Mouse (Mus musculus): Measurements from ENCODE around the gene Fitm1. TPM values are rescaled to one million over a fixed set of nuclear protein-coding genes. Genes with fewer than 3 reads are reported as not detected.

The Fitm1 gene
- total and polyA plus RNA-seq, 3 experiments = not detected

DNA sequence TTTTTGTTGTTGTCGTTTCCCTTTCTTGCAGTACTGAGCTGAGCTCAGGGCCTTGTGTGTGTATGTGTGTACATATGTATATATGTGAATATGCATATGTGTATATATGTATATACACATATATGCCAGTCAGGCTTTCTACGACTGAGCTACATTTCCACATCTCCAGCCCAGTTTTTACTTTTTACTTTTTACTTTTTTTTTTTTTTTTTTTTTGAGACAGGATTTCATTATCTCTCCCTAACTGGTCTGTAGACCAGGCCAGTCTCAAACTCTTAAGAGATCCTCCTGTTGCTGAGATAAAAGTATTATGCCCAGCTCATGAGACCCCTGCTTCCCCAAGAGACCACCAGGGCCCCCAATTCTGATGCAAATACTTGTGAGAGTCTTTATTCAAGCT lies 41.4 kb downstream of the Fitm1 start:
- H3K4me2 ChIP-seq (ENCODE audit: insufficient read depth, low read depth, poor library complexity, severe bottlenecking) = no peak overlapping the region
- no peak overlapping the region for H3K27ac ChIP-seq (ENCODE audit: insufficient read depth, low read depth)
- H3K27me3 ChIP-seq (replicated peaks) = no peaks in the 10 kb centered on the region
- no peaks in the 10 kb centered on the region for H3K36me3 ChIP-seq (replicated peaks in 1 of 2; ENCODE audit: control insufficient read depth in 1 of 2, insufficient read depth in 1 of 2, low read length in 1 of 2)
- no peaks in the 10 kb centered on the region for H3K79me2 ChIP-seq (replicated peaks; ENCODE audit: control insufficient read depth, extremely low read depth, insufficient read depth, poor library complexity, severe bottlenecking)
- no peak for DNase-seq (ENCODE audit: extremely low read depth)
- H3K4me1 ChIP-seq (ENCODE audit: control insufficient read depth in 1 of 2, insufficient read depth in 2 of 2) = no peaks in the 10 kb centered on the region
- no peaks in the 10 kb centered on the region for H3K9me3 ChIP-seq (replicated peaks; ENCODE audit: low read length)
- in situ Hi-C loops (cut with MboI; ENCODE audit: low pct_ligation_motif_present, low pct_unique_long_range_greater_than_20kb, low sequenced_read_pairs) (no loop called here), dilution Hi-C loops (cut with MboI; ENCODE audit: extremely low pct_ligation_motif_present, extremely low pct_unique_long_range_greater_than_20kb, low sequenced_read_pairs) (no loop called here)
- no peak overlapping the region for H3K9ac ChIP-seq (ENCODE audit: insufficient read depth, low read depth)
- no peak for TF ChIP-seq JUND (conservative IDR thresholded peaks at IDR 0.05; ENCODE audit: low read depth, low read length)
- no peak for TF ChIP-seq SIN3A (IDR thresholded peaks at IDR 0.05; ENCODE audit: low read length)
- TF ChIP-seq HCFC1 (IDR thresholded peaks at IDR 0.05; ENCODE audit: low read depth, low read length) = no peak
- no peak for TF ChIP-seq ELF1 (IDR thresholded peaks at IDR 0.05; ENCODE audit: low read depth, low read length)
- no peak for TF ChIP-seq E2F4 (IDR thresholded peaks at IDR 0.05; ENCODE audit: insufficient replicate concordance, low read depth, low read length)
- TF ChIP-seq JUN (IDR thresholded peaks at IDR 0.05; ENCODE audit: insufficient read depth, low read depth, low read length) = no peak
- TF ChIP-seq MEF2A (IDR thresholded peaks at IDR 0.05; ENCODE audit: borderline replicate concordance, low read depth, low read length) = no peak
- TF ChIP-seq POLR2AphosphoS2 (IDR thresholded peaks at IDR 0.05; ENCODE audit: low read depth, low read length) = no peak
- TF ChIP-seq NELFE (IDR thresholded peaks at IDR 0.05; ENCODE audit: low read depth, low read length) = no peak
- TF ChIP-seq KAT2A (IDR thresholded peaks at IDR 0.05; ENCODE audit: insufficient replicate concordance, low read length) = no peak
- no peak for TF ChIP-seq ZKSCAN1 (IDR thresholded peaks at IDR 0.05; ENCODE audit: borderline replicate concordance, low read depth, low read length)
- no peak for TF ChIP-seq ZNF384 (IDR thresholded peaks at IDR 0.05; ENCODE audit: low read depth, low read length)
- no peak for TF ChIP-seq ZC3H11A (IDR thresholded peaks at IDR 0.05; ENCODE audit: low read depth, low read length)
- TF ChIP-seq RAD21 (IDR thresholded peaks at IDR 0.05; ENCODE audit: low read depth, low read length) = no peak
- TF ChIP-seq MAFK (IDR thresholded peaks at IDR 0.05; ENCODE audit: insufficient replicate concordance, low read length) = no peak
- TF ChIP-seq CTCF (conservative IDR thresholded peaks at IDR 0.05 in 1 of 2, IDR thresholded peaks at IDR 0.05 in 1 of 2; ENCODE audit: low read depth in 2 of 2, low read length in 2 of 2) = no peak
- no peak for TF ChIP-seq ETS1 (conservative IDR thresholded peaks at IDR 0.05; ENCODE audit: low read depth, low read length)
- H3K4me3 ChIP-seq (replicated peaks in 1 of 3; ENCODE audit: low read depth in 2 of 3, low read length in 2 of 3, poor library complexity in 1 of 3) = no peak overlapping the region

DNA sequence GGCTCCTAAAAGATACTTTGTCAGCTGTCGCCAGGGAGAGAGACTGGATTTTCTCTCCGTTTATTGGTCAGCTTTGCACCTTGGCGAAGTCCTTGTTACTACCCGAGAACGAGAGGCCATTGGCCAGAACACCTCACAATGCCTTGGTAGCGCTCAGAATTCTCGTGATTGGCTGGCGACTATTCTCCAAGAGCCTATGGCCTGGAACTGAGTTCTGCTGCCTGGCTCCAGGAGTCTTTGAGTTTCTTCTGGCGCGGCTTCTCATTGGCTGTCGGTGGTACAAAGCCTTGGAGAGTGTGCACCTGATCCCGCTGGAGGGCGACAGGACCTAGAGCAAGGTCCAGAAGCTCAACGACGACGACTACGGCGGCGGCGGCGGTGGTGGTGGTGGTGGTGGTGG lies 42.4 kb downstream of the Fitm1 start, which contains the start of gene Rec8:
Gene Rec8, plus strand, starts transcription at position 216 of the 400 bp plus-strand sequence.
- dilution Hi-C loops (cut with MboI; ENCODE audit: extremely low pct_ligation_motif_present, extremely low pct_unique_long_range_greater_than_20kb, low sequenced_read_pairs) (no loop called here), in situ Hi-C loops (cut with MboI; ENCODE audit: low pct_ligation_motif_present, low pct_unique_long_range_greater_than_20kb, low sequenced_read_pairs) (no loop called here)
- Histone ChIP-seq H3K36me3 (replicated peaks in 1 of 2; ENCODE audit: control insufficient read depth in 1 of 2, insufficient read depth in 1 of 2, low read length in 1 of 2) (peaks cover 0 to 9% of the 10 kb centered on the region in 2 experiments), H3K4me2 (ENCODE audit: insufficient read depth, low read depth, poor library complexity, severe bottlenecking) (no peak within 1 kb of the TSS), H3K27ac (ENCODE audit: insufficient read depth, low read depth) (no peak within 1 kb of the TSS), H3K79me2 (replicated peaks; ENCODE audit: control insufficient read depth, extremely low read depth, insufficient read depth, poor library complexity, severe bottlenecking) (no peaks in the 10 kb centered on the region), H3K4me3 (replicated peaks in 1 of 3; ENCODE audit: low read depth in 2 of 3, low read length in 2 of 3, poor library complexity in 1 of 3) (no peak within 1 kb of the TSS), H3K9me3 (replicated peaks; ENCODE audit: low read length) (no peaks in the 10 kb centered on the region), H3K27me3 (replicated peaks) (no peaks in the 10 kb centered on the region), H3K9ac (ENCODE audit: insufficient read depth, low read depth) (no peak within 1 kb of the TSS), H3K4me1 (ENCODE audit: control insufficient read depth in 1 of 2, insufficient read depth in 2 of 2) (no peaks in the 10 kb centered on the region)
- DNase-seq (ENCODE audit: extremely low read depth) = no peak
- TF ChIP-seq JUND (conservative IDR thresholded peaks at IDR 0.05; ENCODE audit: low read depth, low read length) (no peak), MAX (IDR thresholded peaks at IDR 0.05; ENCODE audit: low read length) (no peak), E2F4 (IDR thresholded peaks at IDR 0.05; ENCODE audit: insufficient replicate concordance, low read depth, low read length) (no peak), HCFC1 (IDR thresholded peaks at IDR 0.05; ENCODE audit: low read depth, low read length) (no peak), POLR2A (IDR thresholded peaks at IDR 0.05; ENCODE audit: low read depth, low read length) (no peak), SIN3A (IDR thresholded peaks at IDR 0.05; ENCODE audit: low read length) (no peak), GABPA (IDR thresholded peaks at IDR 0.05; ENCODE audit: insufficient replicate concordance, low read depth, low read length) (no peak), JUN (IDR thresholded peaks at IDR 0.05; ENCODE audit: insufficient read depth, low read depth, low read length) (no peak), EP300 (IDR thresholded peaks at IDR 0.05; ENCODE audit: low read length) (no peak), MAFK (IDR thresholded peaks at IDR 0.05; ENCODE audit: insufficient replicate concordance, low read length) (no peak), MYC (IDR thresholded peaks at IDR 0.05; ENCODE audit: low read depth, low read length) (no peak)
